Mouse (Mus musculus) gastrocnemius, adult 8-10 months (tissue): ENCODE data around the gene Rapgef1. TPM values are rescaled to one million over a fixed set of nuclear protein-coding genes. Genes with fewer than 3 reads are reported as not detected.
A peak's percentile ranks its signal among the peaks of the same experiment; 100 is the strongest.
"Not testable (repeated sequence)": the region's sequence is repeated elsewhere in the genome, so short reads cannot be mapped to it uniquely, and the experiment has no call there.

Experiments used
- DNase-seq, 2 experiments: peaks; one replicate each; pipeline ENCODE4 v3.0.0; 2022; ENCODE audit warnings: low spot score in 2 of 2
- total RNA-seq, 4 experiments: library from RNA; stranded (reverse); gene quantifications; 2 replicates each; pipeline ENCODE4 v1.2.4; 2022

The Rapgef1 gene
- total RNA-seq, 4 experiments from 2014 or later: 152 to 187 (median 158) TPM

DNA sequence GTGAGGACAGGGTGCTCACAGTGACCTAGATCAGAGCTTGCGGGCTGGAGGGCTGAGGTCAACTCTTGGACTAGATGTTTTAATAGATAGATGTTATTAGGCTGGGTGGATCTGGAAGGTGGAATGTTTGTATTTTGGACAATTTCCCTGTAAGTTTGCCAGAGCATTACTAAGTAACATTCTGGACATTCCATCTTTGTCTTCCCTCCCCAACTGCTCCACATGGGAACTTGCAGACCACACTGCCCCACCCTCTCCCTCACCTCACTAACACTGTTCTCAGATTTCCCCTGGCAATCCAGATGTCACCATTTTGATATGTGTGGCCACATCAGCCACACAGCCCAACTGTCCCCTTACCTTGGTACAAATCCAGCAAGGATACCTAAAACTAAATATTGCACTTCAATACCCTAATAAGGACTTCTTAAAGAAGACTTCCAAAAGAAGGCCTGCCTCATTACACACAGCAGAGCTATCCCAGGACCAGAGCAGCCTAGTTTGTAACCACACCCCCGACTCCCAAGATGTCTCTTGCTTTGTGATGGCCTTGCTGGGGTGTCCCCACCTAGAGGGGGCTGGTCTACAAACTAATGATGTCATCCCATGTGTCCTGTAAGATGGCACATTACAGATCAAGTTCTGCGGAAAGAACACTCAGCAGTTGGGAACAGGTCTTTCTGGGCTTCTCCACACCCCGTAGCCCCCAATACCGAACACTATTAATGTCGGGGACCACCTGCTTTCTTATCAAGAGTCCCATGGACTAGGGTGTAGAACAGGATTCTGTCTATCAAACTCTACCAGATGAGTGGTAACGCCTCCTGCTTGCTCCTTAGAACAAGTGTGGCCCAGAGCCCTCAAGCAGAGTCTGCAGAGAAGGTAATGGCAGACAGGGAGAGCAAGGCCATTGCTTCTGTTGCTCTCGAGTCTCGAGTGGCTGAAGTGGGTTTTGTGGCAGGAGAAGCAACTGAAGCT, 83.9 kb downstream of the Rapgef1 start:
- DNase-seq: no peak

DNA sequence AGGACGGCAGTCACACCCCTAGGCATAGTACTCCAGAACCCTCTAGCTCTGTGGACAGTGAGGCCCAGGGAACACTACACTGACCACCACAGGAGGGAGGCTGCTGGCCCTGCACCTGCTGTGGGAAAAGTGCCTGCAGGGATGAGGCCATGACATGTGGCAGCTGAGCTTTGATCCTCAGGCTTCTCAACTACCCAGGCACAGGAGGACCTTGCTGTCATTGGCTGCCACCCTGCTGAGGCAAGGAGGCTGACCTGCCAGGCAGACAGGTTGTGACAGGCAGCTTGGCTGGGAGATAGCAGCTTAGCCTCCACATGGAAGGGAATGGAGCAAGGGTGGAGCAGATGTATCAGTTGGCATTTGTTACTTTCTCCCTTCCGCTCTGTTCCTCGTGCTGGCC, 86.0 kb downstream of the Rapgef1 start:
- DNase-seq: peak; percentile 56 to 71

DNA sequence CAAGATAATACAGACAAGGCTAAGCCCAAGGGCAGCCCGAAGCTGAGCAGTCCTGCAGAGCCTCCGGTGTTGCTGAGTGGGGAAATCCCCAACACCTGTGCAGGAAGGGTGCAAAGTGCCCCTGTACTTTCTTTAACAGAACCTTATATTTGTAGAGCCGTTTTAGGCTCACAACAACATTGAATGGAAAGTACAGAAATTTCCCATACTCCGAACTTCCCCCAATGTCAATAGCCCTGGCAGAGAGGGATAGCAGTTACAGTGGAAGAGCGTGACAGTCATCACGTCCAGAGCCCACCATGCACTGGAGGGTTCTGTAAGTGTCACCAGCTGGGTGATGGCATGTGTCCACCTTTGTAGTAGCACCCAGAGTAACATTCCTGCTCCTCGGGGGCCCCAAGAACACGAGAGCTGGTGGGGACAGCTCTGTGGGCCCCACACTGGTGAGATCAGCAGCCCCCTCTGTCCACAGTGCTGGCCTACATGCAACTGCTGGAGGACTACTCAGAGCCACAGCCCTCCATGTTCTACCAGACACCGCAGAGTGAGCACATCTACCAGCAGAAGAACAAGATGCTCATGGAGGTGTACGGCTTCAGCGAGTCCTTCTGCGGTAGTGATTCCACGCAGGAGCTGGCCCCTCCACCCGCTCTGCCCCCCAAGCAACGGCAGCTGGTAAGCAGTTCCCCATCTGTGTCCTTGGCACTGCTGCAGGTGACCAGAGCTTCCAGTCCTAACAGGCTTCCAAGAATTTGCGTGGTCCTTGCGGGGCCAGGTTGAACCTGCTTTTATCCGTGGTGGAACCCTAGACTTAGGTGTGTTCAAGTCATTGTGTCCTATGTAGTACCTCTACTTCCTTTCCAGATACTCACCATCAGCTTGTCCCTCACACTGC, 87.5 kb downstream of the Rapgef1 start:
- no peak for DNase-seq

DNA sequence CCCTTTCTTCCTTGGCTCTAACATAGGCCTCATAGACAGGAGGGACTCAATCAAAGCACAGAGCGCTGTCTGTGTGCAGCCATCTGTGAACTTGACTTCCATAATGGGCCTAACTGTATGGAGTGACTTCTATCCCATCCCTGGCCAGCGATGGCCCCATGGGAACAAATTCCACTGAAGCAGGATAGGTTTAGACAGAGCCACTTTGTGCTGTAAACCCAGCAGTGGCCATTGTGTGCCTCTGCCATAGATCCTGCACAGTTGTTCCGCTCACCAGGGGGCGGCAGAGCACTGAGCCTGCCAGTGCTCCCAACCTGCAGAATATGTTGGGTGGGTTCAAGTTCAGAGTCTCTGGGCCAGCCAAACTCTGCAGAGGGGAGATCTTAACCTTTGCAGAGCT, 88.2 kb downstream of the Rapgef1 start:
- no peak for DNase-seq

DNA sequence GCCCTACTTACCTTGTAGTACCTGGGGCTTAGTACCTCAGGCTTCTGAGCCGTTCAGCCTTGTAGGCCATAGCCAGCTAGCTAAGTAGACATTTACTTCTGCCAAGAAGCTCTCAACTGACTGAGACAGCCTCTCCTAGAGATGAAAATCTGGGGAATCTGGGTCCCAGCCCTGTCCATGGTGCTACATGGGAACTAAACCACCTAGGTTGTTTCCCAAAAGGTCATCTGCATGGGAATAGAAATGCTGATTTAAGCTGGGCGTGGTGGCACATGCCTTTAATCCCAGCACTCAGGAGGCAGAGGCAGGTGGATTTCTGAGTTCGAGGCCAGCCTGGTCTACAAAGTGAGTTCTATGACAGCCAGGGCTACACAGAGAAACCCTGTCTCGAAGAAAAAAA, 88.7 kb downstream of the Rapgef1 start:
- DNase-seq: not testable (repeated sequence)

DNA sequence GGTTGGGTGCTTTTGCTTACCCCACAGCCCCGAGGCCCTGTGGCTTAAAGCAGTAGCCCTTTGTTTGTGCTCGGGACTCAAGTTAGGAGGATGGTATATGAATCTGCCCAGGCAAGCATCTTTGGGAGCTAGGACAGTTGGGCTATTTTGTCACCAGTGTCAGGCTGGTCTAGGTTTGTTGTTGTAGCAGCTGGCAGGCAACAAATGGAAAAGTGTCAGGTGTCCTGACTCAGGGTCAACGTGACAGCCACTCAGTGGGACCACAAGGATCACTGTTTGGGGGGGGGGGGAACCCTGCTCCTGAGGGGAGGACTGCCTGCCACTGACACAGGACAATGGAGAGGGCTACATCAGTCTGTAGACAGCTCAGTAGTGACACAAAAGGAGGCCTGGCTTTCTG, 91.5 kb downstream of the Rapgef1 start:
- no peak for DNase-seq

DNA sequence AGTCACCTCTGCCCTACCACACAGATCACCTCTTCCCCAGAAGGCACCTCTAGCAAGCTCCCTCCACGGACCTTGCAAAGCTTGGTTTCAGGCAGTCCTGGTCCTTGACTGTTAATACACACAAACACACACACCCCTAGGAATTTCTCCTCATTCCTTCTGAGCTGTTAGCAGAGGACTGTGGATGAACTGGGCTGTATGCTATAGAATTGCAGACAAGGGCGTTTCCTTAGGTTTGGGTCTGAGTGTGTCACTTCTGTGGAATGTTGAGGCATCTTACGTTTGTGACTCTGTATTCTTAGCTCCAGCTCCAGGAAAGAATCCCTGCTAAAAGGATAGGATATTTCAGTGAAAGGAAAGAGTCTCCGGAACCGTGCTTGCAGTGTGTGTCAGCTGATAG, 92.4 kb downstream of the Rapgef1 start:
- DNase-seq: no peak

DNA sequence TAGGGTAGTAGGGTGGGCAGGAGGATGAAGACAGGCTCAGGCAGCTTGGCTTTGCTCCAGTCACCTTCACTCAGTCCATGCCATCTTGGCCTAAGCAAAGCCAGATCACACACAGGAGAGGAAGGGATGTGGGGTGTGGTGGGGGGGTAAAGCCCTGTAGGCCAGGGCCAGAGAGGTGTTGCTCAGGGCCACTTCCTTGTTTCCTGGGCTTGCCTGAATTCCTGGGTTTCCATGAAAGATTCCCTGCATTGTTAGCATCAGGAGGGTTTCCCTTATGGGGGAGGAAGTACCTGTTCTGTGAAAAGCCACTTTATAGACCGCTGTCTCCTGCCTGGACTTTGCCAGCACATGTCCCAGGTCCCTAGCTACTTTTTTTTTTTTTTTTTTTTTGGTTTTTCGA, 94.0 kb downstream of the Rapgef1 start:
- no peak for DNase-seq

DNA sequence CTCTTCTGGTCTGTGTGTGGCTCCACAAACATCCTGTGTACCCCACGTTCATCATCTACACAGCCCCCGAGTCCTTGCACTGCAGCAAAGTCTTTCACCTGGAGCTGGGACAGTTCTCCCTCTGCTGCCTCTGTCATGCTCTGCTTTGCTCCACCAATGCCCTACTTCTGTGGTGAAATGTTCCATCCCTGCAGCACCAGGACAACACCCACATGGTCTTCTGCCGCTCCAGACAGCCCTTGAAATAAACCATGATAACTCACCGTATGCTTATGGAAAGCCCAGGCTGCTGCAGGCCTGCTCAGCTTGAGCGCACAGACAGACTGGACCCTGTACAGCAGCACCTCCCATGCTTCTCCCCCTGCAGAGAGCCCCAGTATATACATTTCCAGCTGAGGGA, 94.6 kb downstream of the Rapgef1 start:
- no peak for DNase-seq

DNA sequence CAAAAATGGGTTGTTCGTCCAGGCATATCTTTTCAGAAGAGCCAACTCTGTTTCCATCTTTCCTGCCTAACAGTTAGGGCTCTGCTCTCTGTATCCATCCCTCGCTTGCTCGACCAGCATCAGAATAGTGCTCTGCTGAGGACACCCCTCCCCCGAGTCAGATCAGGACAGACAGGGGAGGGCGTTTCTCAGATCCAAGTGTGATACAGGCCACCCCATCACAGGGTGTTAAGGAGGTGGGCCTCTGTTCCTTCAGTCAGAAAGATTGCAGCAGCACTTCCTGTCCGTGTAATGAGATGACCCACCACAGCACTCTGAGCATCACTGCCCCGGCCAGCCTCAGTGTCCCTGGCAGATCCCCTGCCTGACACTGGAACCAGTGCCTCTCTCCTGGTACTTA, 96.6 kb downstream of the Rapgef1 start:
- no peak for DNase-seq

DNA sequence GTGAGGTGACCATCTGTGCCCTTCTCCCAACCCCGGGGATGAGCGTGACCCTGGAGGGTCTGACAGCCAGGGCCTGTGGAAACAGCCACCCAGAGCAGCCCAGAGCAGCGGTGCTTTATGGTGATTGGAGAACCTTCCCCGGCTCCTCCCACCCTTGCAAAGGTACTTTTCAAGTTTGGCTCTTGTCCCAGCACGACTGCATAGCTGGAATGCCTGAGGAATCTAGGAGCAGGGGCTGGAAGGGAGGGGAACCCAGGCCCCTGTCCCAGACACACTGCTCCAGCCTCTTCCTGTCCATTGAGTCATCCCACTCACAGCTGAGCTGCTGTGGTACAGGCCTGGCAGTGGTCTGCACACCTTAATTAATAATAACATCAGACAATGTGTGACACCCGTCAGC, 97.2 kb downstream of the Rapgef1 start:
- DNase-seq: no peak

DNA sequence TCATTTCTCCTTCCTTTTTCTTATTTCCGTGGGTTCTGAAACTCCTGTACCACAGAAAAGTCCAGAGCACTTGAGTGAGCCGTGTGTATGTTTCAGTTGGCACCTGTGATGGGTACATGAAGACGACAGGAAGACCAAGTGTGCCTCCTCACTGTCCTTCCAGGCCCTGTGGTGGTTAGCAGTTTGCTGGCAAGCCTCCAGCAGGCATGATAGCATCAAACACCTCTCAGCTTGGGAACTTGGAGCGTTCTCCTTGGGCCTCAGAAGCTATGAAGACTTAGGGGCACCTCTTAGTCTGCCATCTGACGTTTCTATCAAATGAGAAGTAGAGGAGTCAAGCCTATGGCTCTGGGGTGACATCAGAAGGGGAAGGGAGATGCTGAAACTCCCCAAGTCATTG, 99.1 kb downstream of the Rapgef1 start:
- DNase-seq: no peak

DNA sequence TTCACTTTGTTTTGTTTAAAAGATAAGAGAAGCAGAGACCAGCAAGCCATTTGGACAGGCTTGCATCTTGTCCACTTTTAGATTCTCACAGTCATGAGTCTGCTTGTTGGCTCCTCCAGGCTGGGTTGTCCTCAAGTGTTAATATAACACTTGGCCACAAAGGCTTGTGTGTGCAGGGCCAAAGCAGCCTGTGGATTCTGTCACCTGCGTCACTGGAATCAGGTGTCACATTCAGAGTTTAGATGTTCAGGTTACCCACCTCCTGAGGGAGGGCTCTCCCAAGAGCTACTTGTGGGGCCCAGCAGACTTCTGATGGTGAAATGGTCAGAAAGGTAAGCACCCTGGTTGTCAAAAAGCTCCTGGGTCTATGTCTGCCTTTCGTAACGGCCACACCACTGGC, 103.6 kb downstream of the Rapgef1 start:
- DNase-seq: peak in 1 of 2 experiments; percentile 40

DNA sequence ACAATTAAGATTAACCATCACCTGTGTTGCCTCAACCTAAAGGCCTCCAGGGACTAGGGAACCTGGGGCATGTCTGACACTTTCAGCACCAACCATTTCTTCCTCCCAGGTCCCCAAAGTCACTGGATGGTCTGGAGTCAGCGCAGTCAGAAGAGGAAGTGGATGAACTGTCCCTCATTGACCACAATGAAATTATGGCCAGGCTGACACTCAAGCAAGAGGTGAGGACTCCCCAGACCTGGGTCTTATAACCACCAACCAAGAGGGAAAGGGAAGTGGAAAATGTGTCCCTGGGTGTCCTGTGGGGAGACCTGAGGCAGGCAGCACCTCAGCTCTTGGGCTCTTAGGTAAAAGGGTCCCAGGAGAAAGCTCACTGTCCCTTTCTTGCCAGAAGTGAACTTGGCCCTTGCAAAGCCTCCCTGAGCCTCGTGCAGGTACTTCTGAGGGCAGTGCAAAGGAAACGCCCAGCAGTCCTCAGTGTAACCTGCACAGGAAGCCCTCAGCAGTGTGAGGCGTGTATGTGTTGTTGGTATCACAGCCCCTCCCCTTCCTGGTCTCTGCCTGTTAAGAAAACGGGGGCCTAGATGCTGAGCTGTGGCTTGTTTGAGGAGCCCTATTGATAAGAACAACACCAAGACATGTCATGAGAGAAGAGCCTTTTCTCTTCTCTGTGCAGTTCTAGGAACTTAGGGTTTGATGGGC, 105.3 kb downstream of the Rapgef1 start:
- no peak for DNase-seq

DNA sequence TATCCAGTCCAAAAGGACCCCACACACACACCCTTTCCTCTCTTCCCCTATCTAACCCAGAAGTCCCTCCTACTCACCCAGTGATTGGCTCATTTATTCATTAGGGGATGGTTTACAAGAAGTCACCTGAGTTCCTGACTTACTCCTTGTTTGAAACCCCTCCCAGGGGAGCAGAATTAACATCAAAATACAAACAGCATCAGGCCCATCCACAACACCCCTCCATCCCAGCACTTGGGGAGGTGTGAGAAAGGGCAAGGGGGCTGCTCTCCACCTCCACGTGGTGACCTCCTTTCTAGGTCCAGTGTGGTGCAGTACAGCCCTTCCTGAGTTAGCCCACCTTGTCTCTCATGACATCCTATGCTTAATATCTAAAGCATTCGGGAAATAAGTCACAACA, 110.0 kb downstream of the Rapgef1 start:
- DNase-seq: no peak

DNA sequence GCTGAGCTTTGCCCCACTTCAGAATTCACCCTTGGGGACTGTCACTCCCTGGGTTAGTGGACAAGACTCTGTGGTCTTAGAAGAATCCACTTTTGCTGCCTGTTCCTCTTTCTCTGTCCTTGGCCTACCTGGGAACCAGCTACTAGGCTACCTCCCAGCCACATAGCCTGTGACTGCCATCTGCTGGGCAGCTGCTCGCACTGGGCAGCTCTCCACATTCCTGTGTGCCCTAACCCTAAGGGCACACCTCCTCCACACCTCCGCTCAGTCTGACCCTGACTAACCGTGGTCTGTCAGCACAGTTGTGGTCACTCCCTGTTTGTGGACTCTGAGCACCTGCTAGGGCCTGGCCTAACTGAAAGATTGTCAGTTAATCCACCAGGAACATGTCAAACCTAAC, 112.0 kb downstream of the Rapgef1 start:
- DNase-seq: peak; percentile 38 to 57

DNA sequence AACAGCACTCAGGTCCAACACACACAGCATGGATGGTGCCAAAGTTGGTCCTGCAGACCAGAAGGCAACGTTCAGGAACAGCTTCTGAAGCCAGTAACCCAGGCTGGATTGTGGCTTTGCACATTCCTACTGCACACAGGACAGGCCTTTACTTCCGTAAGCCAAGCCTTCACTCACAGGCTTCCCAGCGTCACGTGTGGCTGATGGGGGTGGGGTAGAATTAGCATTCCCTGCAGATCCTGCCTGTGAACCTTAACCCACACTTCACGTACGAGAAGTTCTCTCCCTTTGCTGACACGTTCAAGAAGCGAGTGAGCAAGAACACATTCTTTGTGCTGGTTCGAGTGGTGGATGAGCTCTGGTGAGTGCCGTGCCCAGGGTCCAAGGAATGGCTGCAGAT, 113.0 kb downstream of the Rapgef1 start:
- no peak for DNase-seq

DNA sequence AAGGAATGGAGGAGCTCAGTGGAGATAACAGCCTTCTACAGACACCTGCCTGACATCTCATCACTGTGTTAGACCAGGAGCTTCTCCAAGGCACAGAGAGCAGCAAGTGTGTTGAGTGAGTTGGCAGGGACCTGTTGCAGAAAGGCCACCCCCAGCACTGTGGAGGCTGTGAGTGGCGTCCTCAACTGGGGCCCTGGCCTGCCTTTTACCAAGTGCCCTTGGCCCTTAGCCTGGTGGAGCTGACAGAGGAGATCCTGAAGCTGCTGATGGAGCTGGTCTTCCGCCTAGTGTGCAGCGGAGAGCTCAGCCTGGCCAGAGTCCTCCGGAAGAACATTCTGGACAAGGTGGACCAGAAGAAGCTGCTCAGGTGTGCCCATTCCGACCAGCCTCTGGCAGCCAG, 113.8 kb downstream of the Rapgef1 start:
- DNase-seq: no peak

DNA sequence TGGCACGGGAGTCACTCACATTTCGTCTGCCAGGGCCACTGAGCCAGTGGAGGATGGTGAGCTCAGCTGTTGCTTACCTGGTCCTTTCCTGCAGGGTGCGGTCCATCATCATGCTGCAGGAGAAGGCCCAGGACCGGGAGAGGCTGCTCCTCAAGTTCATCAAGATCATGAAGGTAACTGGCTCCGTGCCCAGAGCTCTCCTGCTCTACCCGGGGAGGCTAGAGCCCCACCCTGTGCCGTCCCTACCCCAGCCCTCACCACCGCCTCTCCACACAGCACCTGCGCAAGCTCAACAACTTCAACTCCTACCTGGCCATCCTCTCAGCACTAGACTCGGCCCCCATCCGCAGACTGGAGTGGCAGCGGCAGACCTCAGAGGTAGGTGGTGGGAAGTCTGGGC, 116.2 kb downstream of the Rapgef1 start:
- no peak for DNase-seq

DNA sequence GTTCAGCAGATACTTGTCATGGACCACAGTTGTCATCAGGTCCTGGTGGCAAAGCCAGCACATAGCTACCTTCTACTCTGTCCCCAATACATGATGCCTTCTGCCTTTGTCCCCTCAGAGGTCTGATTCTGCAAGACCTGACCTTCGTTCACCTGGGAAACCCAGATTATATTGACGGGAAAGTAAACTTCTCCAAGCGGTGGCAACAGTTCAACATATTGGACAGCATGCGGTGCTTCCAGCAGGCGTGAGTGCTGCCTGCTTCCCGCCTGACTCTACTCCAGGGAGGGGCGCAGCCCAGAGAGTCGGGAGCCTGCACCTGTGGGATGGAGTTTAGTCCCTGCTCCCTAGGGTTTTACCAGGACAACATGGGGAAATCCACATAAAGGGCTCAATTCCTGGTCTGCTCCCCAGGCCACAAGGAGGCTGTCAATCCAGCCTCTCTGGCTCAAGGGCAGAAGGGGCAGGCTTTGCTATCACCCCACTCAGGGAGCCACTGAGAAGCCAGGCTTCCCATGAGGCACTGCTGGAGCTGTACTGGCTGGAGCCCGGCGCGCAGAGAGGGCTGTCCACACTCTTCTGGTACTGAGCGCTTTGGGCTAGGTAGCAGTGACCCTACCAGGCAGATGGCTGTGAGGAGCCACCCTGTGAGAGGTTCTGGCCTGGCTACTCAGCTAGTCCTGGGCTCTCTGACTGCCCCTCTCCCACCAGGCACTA, 117.8 kb downstream of the Rapgef1 start:
- DNase-seq: no peak

DNA sequence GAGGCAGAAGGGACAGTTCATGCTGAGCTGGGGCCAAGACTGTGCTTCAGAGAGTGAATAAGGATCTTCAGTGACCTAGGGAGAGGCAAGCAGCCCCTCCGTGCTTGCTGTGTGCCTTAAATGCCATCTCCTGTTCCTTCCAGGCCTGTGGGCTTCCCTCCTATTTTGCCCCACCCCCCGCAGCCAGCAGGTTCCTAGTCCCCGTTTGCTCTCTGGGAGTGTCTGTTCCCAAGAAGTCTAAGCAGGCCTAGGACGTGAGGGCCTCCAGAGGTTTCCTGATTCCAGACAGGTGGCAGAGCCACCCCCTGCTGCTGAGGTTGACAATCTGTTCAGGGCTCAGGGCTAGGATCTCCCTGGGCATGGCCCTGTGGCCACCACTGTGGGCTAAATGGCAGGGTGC, 119.3 kb downstream of the Rapgef1 start:
- DNase-seq: no peak
